Mouse (Mus musculus) spleen, adult 12 weeks (tissue): Measurements from ENCODE around the gene Celf2.

ENCODE experiments used
- DNase-seq: peaks from one replicate; pipeline ENCODE4 v3.0.0; 2022; ENCODE audit warnings: low spot score

The Celf2 gene

GRCm38 (mm10) chr2:6909921-6910320, 599.4 kb downstream of the Celf2 start:
- DNase-seq, result no peak

DNA sequence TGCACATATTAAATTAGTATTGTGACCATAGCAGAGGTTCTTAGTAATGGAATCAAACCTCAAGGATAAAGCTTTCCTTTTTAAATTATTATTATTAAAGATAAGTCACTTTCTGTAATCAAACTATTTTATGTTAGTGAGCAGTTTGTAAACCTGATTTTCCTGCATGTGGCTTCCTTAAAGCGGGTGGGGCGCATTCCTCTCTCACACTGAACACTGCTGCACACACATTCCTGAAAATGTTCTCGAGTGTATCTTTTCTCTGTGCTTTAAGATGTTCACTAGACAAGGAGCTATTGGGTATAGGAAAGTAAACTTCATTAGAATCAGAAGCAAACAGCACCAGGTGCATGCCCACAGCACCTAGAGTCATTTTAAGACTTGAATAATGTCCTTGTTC, 605.0 kb downstream of the Celf2 start:
- DNase-seq, result no peak

- no peak for DNase-seq
Observed at GRCm38 (mm10) chr2:6903251-6903763, 606.1 kb downstream of the Celf2 start.

- no peak for DNase-seq
Observed at GRCm38 (mm10) chr2:6896896-6897295, 612.5 kb downstream of the Celf2 start.

- no peak for DNase-seq
Observed at GRCm38 (mm10) chr2:6893597-6893996, 615.8 kb downstream of the Celf2 start.

GRCm38 (mm10) chr2:6893095-6893494, 616.3 kb downstream of the Celf2 start:
- DNase-seq, result no peak

GRCm38 (mm10) chr2:6884796-6885711, 624.3 kb downstream of the Celf2 start:
- no peak for DNase-seq

DNA sequence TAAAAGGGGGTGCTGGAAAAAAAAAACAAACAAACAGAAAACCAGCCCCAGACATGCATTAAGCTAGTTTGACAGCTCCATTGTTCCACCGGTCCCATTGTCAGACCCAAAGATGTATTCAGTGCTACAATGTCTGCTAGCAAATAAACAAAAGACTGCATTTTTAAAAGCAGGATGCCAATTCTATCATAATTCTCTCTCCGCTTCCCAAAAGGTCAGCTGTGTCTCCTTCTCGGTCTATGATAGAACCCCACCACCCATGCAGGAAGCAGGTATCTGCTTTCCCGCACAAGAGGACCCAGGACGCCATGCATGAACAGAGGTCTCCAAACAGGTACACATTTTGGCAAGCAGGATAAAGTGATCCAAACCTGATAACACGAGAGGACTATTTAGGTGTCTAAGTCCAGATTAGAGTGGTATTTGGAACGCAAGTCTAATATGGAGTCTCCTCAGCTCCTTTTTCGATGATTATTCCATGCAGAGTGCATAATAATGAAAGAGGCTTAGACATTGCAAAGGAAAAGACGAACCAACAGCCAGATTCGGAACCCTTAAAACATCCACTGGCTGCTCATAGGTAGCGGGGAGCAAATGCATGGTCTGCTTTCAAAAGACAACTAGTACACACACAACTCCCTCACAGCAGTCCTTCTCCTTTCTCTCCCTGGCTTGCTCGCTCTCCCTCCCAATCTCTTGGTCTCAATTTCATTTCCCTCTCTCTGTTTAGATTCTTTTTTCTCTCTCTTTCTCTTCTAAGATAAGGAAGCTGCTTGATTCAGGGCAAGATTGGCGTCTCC, 625.2 kb downstream of the Celf2 start:
- DNase-seq, result no peak

GRCm38 (mm10) chr2:6882236-6882885, 627.0 kb downstream of the Celf2 start:
- DNase-seq, result no peak

DNA sequence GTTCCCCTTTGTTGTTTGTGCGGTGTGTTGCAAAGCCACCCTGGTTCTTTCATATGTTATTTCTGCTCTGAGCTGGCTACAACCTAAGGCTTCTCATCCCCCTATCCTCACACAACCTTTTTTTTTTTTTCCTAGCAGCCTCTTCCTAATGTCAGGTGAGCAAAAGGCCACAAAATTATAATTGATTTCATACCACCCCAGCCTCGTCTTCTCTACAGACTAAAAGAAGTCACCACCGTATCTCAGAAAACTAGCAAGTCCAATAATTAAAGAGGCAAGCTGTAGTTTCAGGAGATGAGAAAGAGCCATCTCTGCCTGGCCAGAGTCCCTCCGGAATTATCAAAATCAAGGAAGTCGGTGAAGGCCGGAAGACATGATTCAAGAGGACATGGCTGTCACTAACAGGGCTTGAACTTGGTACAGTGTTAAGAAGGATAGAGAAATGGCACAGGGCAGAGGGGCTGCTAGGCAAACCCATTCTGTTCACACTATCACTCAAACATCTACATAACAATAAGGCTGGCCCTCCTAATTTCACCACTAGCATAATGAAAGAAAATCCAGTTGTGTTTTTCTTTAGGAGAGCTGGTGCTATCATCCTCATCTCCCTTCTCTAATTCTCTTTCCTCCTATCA, 628.3 kb downstream of the Celf2 start:
- no peak for DNase-seq

- no peak for DNase-seq
Observed at GRCm38 (mm10) chr2:6877094-6877493, 632.3 kb downstream of the Celf2 start.

GRCm38 (mm10) chr2:6876547-6876946, 632.8 kb downstream of the Celf2 start:
- no peak for DNase-seq

GRCm38 (mm10) chr2:6875071-6875611, 634.2 kb downstream of the Celf2 start:
- DNase-seq, result no peak

- no peak for DNase-seq
Observed at GRCm38 (mm10) chr2:6874266-6874955, 635.0 kb downstream of the Celf2 start.

DNA sequence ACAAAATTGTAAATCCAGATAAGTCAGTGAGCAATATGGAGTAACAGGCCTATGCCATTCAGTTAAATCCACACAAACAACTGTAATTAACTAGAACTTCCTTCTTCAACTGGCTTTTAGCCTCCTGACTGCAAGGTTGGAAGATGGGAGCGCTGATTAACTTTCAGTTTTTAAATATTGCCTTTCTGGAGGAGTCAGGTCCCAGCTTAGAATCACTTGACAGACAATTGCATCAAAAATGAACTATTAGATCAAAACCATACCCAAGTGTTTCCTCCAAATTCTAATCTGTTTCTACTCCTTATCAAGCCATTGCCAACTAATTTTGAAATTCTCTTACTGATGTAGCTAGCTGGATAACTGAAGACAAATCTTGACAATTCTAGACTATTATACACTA, 635.7 kb downstream of the Celf2 start:
- no peak for DNase-seq

DNA sequence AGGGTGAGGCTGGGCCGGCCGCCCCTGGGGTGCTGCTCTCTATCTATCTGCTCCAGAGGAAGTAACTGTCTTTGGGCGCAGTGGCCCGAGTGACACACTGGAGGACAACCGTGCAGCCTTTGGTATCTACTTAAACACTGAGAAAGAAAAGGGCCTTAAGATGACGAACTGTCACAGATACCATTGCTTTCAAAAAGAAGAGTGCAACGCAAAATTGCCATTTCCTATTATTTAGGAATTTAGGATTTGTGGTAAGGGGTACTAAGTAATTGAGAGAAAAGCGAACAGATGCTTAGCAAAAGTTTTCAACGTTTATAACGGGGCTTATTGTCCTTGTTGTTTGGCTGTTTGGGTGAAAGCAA, 636.5 kb downstream of the Celf2 start:
- peak; percentile 2 for DNase-seq

DNA sequence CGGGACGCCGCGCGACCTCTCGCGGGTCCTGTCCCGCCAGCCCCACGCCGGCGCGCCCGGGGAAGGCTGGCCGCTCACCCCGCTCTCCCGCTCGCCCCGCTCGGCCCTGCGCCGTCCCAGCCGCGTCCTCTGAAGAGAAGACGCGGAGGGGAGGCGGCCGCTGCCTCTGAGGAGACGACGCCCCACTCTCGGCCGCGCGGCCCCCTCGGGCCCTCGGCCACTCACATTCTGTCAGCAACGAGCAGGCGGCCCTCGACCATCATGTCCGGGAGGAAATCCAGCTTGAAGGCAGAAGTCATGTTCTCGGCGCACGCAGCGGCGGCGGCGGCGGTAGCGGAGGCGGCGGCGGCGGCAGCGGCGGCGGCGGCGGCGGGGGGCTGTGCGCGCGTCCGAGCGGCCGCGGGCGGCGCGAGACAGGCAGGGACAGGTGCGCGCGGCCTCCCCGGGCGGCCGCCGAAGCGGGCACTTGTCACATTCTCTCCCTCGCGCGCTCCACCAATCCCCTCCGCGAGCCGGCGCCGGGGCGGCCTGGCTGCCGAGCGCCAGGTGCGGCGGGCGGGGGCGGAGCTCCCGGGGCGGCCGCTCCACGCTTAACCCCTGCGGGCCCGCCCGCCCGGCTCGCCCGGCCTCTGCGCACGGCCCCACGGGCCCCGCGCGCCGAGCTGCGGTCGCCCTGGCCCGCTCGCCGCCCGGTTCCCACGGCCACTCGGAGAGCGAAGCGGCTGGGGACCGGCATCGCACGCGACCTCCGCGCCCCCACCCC, 637.1 kb downstream of the Celf2 start:
- DNase-seq, result peak; percentile 14

DNA sequence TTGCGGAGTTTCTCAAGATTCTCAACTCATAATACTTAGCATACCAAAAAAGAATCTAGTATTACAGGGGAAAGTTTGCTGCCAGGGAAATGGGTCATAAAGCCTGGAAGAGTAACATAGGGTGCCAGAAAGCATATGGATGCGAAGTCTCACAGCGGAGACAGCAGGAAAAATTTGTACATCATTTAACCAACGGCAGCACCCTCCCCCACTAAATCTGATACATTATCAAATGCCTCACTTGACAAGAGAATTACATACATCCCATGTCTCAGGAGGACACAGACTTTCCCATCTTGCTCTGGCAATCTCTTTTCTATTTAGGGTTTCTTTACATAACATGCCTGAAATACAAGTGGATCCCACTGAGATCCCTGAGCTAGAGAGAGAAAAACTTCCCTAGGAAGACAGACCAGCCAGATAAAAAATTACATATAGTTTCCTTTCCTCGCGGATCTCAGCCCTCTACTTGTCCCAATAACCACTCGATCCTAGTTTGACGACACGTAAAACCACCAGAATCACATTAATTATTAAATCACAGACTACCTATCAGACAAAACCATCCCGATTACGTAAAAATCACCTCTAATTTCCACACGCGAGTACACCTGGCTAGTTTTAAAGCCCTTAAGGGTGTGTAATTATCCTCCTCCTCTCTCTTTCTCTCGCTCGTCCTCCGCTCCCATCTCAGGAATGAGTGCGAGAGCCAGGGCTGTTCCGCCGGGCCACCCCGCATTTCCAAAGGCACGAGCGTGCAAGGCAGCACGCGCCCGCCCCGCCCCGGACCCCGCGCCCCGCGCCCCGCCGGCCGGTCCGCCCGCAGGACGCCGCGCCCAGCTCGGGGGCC, 637.9 kb downstream of the Celf2 start:
- DNase-seq, result no peak

GRCm38 (mm10) chr2:6869956-6870710, 639.2 kb downstream of the Celf2 start:
- no peak for DNase-seq
